Mouse (Mus musculus) C2C12 (cell line): ENCODE measurements at regions not wholly inside any gene's neighbourhood (a gene's known extent, or its start where the extent isn't known, plus 50 kb on each side); places are given as distances from the start of the nearest gene placed in this dataset. TPM values are rescaled to one million over a fixed set of nuclear protein-coding genes. Genes with fewer than 3 reads are reported as not detected.

Experiments
- H3K27me3 ChIP-seq: one replicate; pipeline ENCODE4 v1.6.1; 2011; ENCODE audit not compliant: control insufficient read depth, insufficient read depth, insufficient read length
- H3K36me3 ChIP-seq: one replicate; pipeline ENCODE4 v1.6.1; 2011; ENCODE audit not compliant: control insufficient read depth, insufficient read depth
- H3K4me3 ChIP-seq: one replicate; pipeline ENCODE4 v1.5.1; 2011; ENCODE audit warnings: mild to moderate bottlenecking, control low read depth; ENCODE audit not compliant: poor library complexity, insufficient read depth, severe bottlenecking
- H3K79me2 ChIP-seq: one replicate; pipeline ENCODE4 v1.6.1; 2011; ENCODE audit not compliant: control insufficient read depth, insufficient read depth
- H3K79me3 ChIP-seq: one replicate; pipeline ENCODE4 v1.6.1; 2011; ENCODE audit warnings: low read depth, control low read depth
- H3ac ChIP-seq: one replicate; pipeline ENCODE3; 2011; ENCODE audit warnings: low read depth; ENCODE audit not compliant: control insufficient read depth, insufficient read length
- CEBPB ChIP-seq: IDR thresholded peaks from one replicate; pipeline ENCODE4 v1.6.1; 2011; ENCODE audit warnings: low read depth, mild to moderate bottlenecking, control low read depth, moderate library complexity
- CTCF ChIP-seq: IDR thresholded peaks from one replicate; pipeline ENCODE4 v1.5.1; 2011; ENCODE audit not compliant: control insufficient read depth, insufficient read depth, insufficient read length
- FOSL1 ChIP-seq: IDR thresholded peaks from one replicate; pipeline ENCODE4 v1.8.0; 2011; ENCODE audit warnings: mild to moderate bottlenecking, low read length; ENCODE audit not compliant: poor library complexity, insufficient read depth, severe bottlenecking
- MAX ChIP-seq: IDR thresholded peaks from one replicate; pipeline ENCODE4 v1.6.1; 2011; ENCODE audit warnings: mild to moderate bottlenecking, control low read depth
- MYOD1 ChIP-seq: IDR thresholded peaks from one replicate; pipeline ENCODE4 v1.6.1; 2011; ENCODE audit warnings: low read depth; ENCODE audit not compliant: control insufficient read depth, insufficient read length
- MYOG ChIP-seq: IDR thresholded peaks from one replicate; pipeline ENCODE4 v1.6.1; 2011; ENCODE audit not compliant: control insufficient read depth, insufficient read length; ENCODE audit errors: extremely low read depth
- USF1 ChIP-seq: IDR thresholded peaks from one replicate; pipeline ENCODE4 v1.6.1; 2011; ENCODE audit warnings: low read depth, mild to moderate bottlenecking, control low read depth, moderate library complexity
- microRNA-seq: library from miRNA; unstranded; fragments of <30 nt; microRNA quantifications from one replicate; pipeline ENCODE4, GENCODE M21; 2019; ENCODE audit warnings: borderline microRNAs expressed

- no peaks in the 10 kb centered on the region for H3K79me2 ChIP-seq
- H3K79me3 ChIP-seq, result no peaks in the 10 kb centered on the region
- H3K4me3 ChIP-seq, result no peak overlapping the region
- no peak overlapping the region for H3ac ChIP-seq
- no peaks in the 10 kb centered on the region for H3K36me3 ChIP-seq
- no peak for TF ChIP-seq MAX
- TF ChIP-seq CEBPB, result no peak
- no peak for TF ChIP-seq CTCF
- TF ChIP-seq USF1, result no peak
- TF ChIP-seq MYOD1, result no peak
- TF ChIP-seq FOSL1, result no peak
- no peak for TF ChIP-seq MYOG
- no peaks in the 10 kb centered on the region for H3K27me3 ChIP-seq
Measured at GRCm38 (mm10) chr1:144926136-144926535, 150.9 kb upstream of the Rgs18 start.

- TF ChIP-seq MYOD1, result no peak
- TF ChIP-seq CTCF, result no peak
- TF ChIP-seq CEBPB, result no peak
- no peak for TF ChIP-seq FOSL1
- no peak for TF ChIP-seq MYOG
- TF ChIP-seq MAX, result no peak
- TF ChIP-seq USF1, result no peak
- Histone ChIP-seq H3ac (no peak overlapping the region), H3K36me3 (no peaks in the 10 kb centered on the region), H3K79me2 (no peaks in the 10 kb centered on the region), H3K79me3 (no peaks in the 10 kb centered on the region), H3K4me3 (no peak overlapping the region), H3K27me3 (no peaks in the 10 kb centered on the region)
Measured at GRCm38 (mm10) chr1:144916568-144916967, 141.3 kb upstream of the Rgs18 start.

- Histone ChIP-seq H3K79me2 (no peaks in the 10 kb centered on the region), H3ac (no peak overlapping the region), H3K36me3 (no peaks in the 10 kb centered on the region), H3K4me3 (no peak overlapping the region), H3K27me3 (no peaks in the 10 kb centered on the region), H3K79me3 (no peaks in the 10 kb centered on the region)
- TF ChIP-seq CEBPB, result no peak
- TF ChIP-seq MAX, result no peak
- no peak for TF ChIP-seq MYOD1
- no peak for TF ChIP-seq MYOG
- TF ChIP-seq CTCF, result no peak
- no peak for TF ChIP-seq USF1
- TF ChIP-seq FOSL1, result no peak
Measured at GRCm38 (mm10) chr1:144902987-144903386, 127.8 kb upstream of the Rgs18 start.

- Histone ChIP-seq H3K36me3 (no peaks in the 10 kb centered on the region), H3K4me3 (no peak overlapping the region), H3ac (no peak overlapping the region), H3K79me3 (no peaks in the 10 kb centered on the region), H3K79me2 (no peaks in the 10 kb centered on the region), H3K27me3 (no peaks in the 10 kb centered on the region)
- TF ChIP-seq CEBPB (no peak), MYOD1 (no peak), FOSL1 (no peak), MAX (no peak), USF1 (no peak), CTCF (no peak), MYOG (no peak)
Measured at GRCm38 (mm10) chr1:144883633-144884032, 108.4 kb upstream of the Rgs18 start.

- Histone ChIP-seq H3K4me3 (no peak overlapping the region), H3K79me3 (no peaks in the 10 kb centered on the region), H3K36me3 (no peaks in the 10 kb centered on the region), H3K27me3 (no peaks in the 10 kb centered on the region), H3K79me2 (no peaks in the 10 kb centered on the region), H3ac (no peak overlapping the region)
- TF ChIP-seq FOSL1 (peak; percentile 29), MAX (no peak), MYOD1 (no peak), CTCF (no peak), CEBPB (no peak), USF1 (peak; percentile 60), MYOG (no peak)
Measured at GRCm38 (mm10) chr1:144862133-144862532, 86.9 kb upstream of the Rgs18 start.

Small RNA genes in the stretch of these regions (microRNA-seq; reads per million reads assigned to microRNA genes)
- gene Gm25708, result not detected
